Comparison of ENCODE assay signal across 20 mouse cellular contexts in the genomic region with DNA sequence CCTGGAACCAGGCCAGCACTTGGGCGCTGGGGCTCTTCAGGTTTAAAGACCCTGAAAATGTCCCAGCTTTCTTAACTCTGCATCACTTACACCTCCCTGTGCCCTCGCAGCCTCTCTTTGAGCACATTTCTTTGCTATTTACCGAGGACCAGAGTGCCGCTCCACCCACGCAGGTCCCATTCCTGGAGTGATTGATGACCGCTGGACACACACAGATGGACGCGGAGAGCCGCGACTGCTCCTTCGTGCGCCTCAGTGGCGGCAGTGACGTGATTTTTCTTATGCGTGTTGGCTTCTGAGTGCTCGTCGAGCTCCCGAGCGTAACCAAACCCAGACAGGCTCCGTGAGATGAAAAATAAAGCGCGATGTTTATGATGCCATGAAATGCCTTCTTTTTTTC.
A peak's percentile ranks its signal among the peaks of the same experiment; 100 is the strongest.
DNase-seq lines count a peak whose midpoint lies in the region; ATAC-seq and TF ChIP-seq lines count a peak whose summit lies in the region.
"Had no signal": no experiment of that assay in that cellular context is flagged by ENCODE, and none has a peak within 500 bp of the region (broad histone marks: within the 10 kb centered on the region; RNA-seq: fewer than 3 reads in every experiment).

No protein-coding gene starts in this region.

- H3K9me3 ChIP-seq in midbrain, postnatal 0 days (ENCODE audit: low read length): no peaks in the 10 kb centered on the region
- H3K9me3 ChIP-seq in midbrain, embryonic 11.5 days (ENCODE audit: control insufficient read depth, low read length): peaks cover 4% of the 10 kb centered on the region; the same call in 1 of the 2 replicates
- no peaks in the 10 kb centered on the region for H3K9me3 ChIP-seq in hindbrain, embryonic 12.5 days (replicated peaks)
- H3K9me3 ChIP-seq in neural tube, embryonic 14.5 days (ENCODE audit: control insufficient read depth, low read length): no peaks in the 10 kb centered on the region
- H3K9me3 ChIP-seq in forebrain, embryonic 15.5 days: no peaks in the 10 kb centered on the region
- H3K9me3 ChIP-seq: embryonic facial prominence, embryonic 15.5 days; intestine, embryonic 15.5 days; limb, embryonic 10.5 days; lung, embryonic 15.5 days had no signal

- no peaks in the 10 kb centered on the region for H3K36me3 ChIP-seq in heart, adult 2 months (ENCODE audit: control insufficient read depth, insufficient read depth, low read length)
- no peaks in the 10 kb centered on the region for H3K36me3 ChIP-seq in midbrain, postnatal 0 days (ENCODE audit: insufficient read depth, low read length)
- no peaks in the 10 kb centered on the region for H3K36me3 ChIP-seq in midbrain, embryonic 11.5 days (ENCODE audit: control insufficient read depth, insufficient read depth, low read length)
- no peaks in the 10 kb centered on the region for H3K36me3 ChIP-seq in hindbrain, embryonic 12.5 days
- H3K36me3 ChIP-seq in neural tube, embryonic 14.5 days (ENCODE audit: control insufficient read depth, insufficient read depth, low read length): no peaks in the 10 kb centered on the region
- H3K36me3 ChIP-seq in forebrain, embryonic 15.5 days: no peaks in the 10 kb centered on the region
- H3K36me3 ChIP-seq: embryonic facial prominence, embryonic 15.5 days; heart, embryonic 12.5 days; intestine, embryonic 15.5 days; limb, embryonic 10.5 days; lung, embryonic 15.5 days had no signal

- TF ChIP-seq POLR2A in heart, adult 2 months (IDR thresholded peaks at IDR 0.05; ENCODE audit: insufficient read depth, low read depth, low read length): no peak

- no peak overlapping the region for H3K4me3 ChIP-seq in heart, adult 2 months
- no peak overlapping the region for H3K4me3 ChIP-seq in midbrain, postnatal 0 days (ENCODE audit: low read depth, low read length)
- no peak overlapping the region for H3K4me3 ChIP-seq in midbrain, embryonic 11.5 days (ENCODE audit: low read depth, low read length)
- no peak overlapping the region for H3K4me3 ChIP-seq in hindbrain, embryonic 12.5 days
- no peak overlapping the region for H3K4me3 ChIP-seq in neural tube, embryonic 14.5 days (ENCODE audit: low read depth, low read length)
- H3K4me3 ChIP-seq in forebrain, embryonic 15.5 days: no peak overlapping the region
- H3K4me3 ChIP-seq: embryonic facial prominence, embryonic 15.5 days; heart, embryonic 12.5 days; intestine, embryonic 15.5 days; layer of hippocampus, adult 2 months; limb, embryonic 10.5 days; lung, embryonic 15.5 days had no signal

- peak; percentile 74 for DNase-seq in heart, adult 11 months
- no peak for DNase-seq in heart, adult 2 months
- peak; percentile 49 for DNase-seq in midbrain, postnatal 0 days (ENCODE audit: low spot score)
- no peak for DNase-seq in midbrain, embryonic 11.5 days (ENCODE audit: low spot score, missing footprints)
- DNase-seq: embryo, embryonic 11 days; gastrocnemius, postnatal 36 days; midbrain, embryonic 14.5 days; thymus, adult 18-20 months had no signal

- no peak overlapping the region for H3K27ac ChIP-seq in heart, adult 2 months
- no peak overlapping the region for H3K27ac ChIP-seq in midbrain, postnatal 0 days (ENCODE audit: low read depth, low read length)
- no peak overlapping the region for H3K27ac ChIP-seq in midbrain, embryonic 11.5 days (ENCODE audit: low read depth, low read length)
- peak overlapping the region; percentile 12; the same call in 1 of the 2 replicates for H3K27ac ChIP-seq in hindbrain, embryonic 12.5 days
- H3K27ac ChIP-seq in neural tube, embryonic 14.5 days (ENCODE audit: low read depth, low read length): no peak overlapping the region; the same call in 1 of the 2 replicates
- no peak overlapping the region for H3K27ac ChIP-seq in forebrain, embryonic 15.5 days (replicated peaks)
- H3K27ac ChIP-seq: embryonic facial prominence, embryonic 15.5 days; intestine, embryonic 15.5 days; layer of hippocampus, adult 2 months; limb, embryonic 10.5 days; lung, embryonic 15.5 days had no signal

- no peak for TF ChIP-seq CTCF in heart, adult 2 months (IDR thresholded peaks at IDR 0.05)
- TF ChIP-seq CTCF in midbrain, postnatal 0 days (IDR thresholded peaks at IDR 0.05): no peak

- ATAC-seq in midbrain, postnatal 0 days (ENCODE audit: low FRiP score): no peak
- no peak for ATAC-seq in midbrain, embryonic 11.5 days (ENCODE audit: low FRiP score)
- ATAC-seq in hindbrain, embryonic 12.5 days (ENCODE audit: low FRiP score): no peak; the same call in 1 of the 2 replicates
- peak; percentile 60 for ATAC-seq in neural tube, embryonic 14.5 days (ENCODE audit: low read depth)
- ATAC-seq in forebrain, embryonic 15.5 days (replicated peaks): no peak
- ATAC-seq: activated CD4-positive, CD25-positive, alpha-beta regulatory T cell, adult 4 months; intestine, embryonic 15.5 days; Patski had no signal

- no peaks in the 10 kb centered on the region for H3K79me2 ChIP-seq in heart, adult 2 months (replicated peaks; ENCODE audit: control insufficient read depth, insufficient read depth, low read length)

- 93% methylated on average over 22 of the region's 22 CpGs for WGBS in heart, adult 2 months
- WGBS in midbrain, postnatal 0 days: 85% methylated on average over 22 of the region's 22 CpGs
- WGBS in midbrain, embryonic 11.5 days: 95% methylated on average over 22 of the region's 22 CpGs
- 63% methylated on average over 22 of the region's 22 CpGs for WGBS in hindbrain, embryonic 12.5 days
- WGBS in neural tube, embryonic 14.5 days: 37% methylated on average over 22 of the region's 22 CpGs
- WGBS in forebrain, embryonic 15.5 days: 89% methylated on average over 22 of the region's 22 CpGs

- intact Hi-C loops in heart, adult 2 months (cut with DNase I): no loop called here

- no peaks in the 10 kb centered on the region for H3K27me3 ChIP-seq in heart, adult 2 months (ENCODE audit: control insufficient read depth, insufficient read depth, low read length)
- no peaks in the 10 kb centered on the region for H3K27me3 ChIP-seq in midbrain, postnatal 0 days (ENCODE audit: insufficient read depth, low read length)
- H3K27me3 ChIP-seq in midbrain, embryonic 11.5 days (ENCODE audit: control insufficient read depth, insufficient read depth, low read length): no peaks in the 10 kb centered on the region
- H3K27me3 ChIP-seq in hindbrain, embryonic 12.5 days: no peaks in the 10 kb centered on the region
- no peaks in the 10 kb centered on the region for H3K27me3 ChIP-seq in neural tube, embryonic 14.5 days (ENCODE audit: control insufficient read depth, insufficient read depth, low read length)
- no peaks in the 10 kb centered on the region for H3K27me3 ChIP-seq in forebrain, embryonic 15.5 days
- H3K27me3 ChIP-seq: embryonic facial prominence, embryonic 15.5 days; heart, embryonic 12.5 days; intestine, embryonic 15.5 days; lung, embryonic 15.5 days; Patski had no signal

- no peak for TF ChIP-seq EP300 in heart, adult 2 months (IDR thresholded peaks at IDR 0.05; ENCODE audit: insufficient read depth, low read depth, low read length)

- no peak overlapping the region for H3K9ac ChIP-seq in heart, adult 2 months (ENCODE audit: low read depth, low read length)
- H3K9ac ChIP-seq in midbrain, postnatal 0 days (replicated peaks; ENCODE audit: low read length, poor library complexity, severe bottlenecking): no peak overlapping the region
- H3K9ac ChIP-seq in midbrain, embryonic 11.5 days (ENCODE audit: low read length): no peak overlapping the region
- H3K9ac ChIP-seq in hindbrain, embryonic 12.5 days: no peak overlapping the region
- 0 out of 2 replicates have a peak overlapping the region, but pooled peaks have one; percentile 25 for H3K9ac ChIP-seq in neural tube, embryonic 14.5 days (replicated peaks; ENCODE audit: low read depth, low read length)
- no peak overlapping the region for H3K9ac ChIP-seq in forebrain, embryonic 15.5 days (replicated peaks)
- H3K9ac ChIP-seq: embryonic facial prominence, embryonic 15.5 days; heart, embryonic 12.5 days; intestine, embryonic 15.5 days; lung, embryonic 15.5 days had no signal

- H3K4me2 ChIP-seq in midbrain, postnatal 0 days (ENCODE audit: low read depth, low read length, poor library complexity, severe bottlenecking): no peak overlapping the region
- H3K4me2 ChIP-seq in midbrain, embryonic 11.5 days: no peak overlapping the region
- 0 out of 2 replicates have a peak overlapping the region, but pooled peaks have one; percentile 11 for H3K4me2 ChIP-seq in hindbrain, embryonic 12.5 days (replicated peaks)
- peak overlapping the region; percentile 16; the same call in 1 of the 2 replicates for H3K4me2 ChIP-seq in neural tube, embryonic 14.5 days (ENCODE audit: low read depth, low read length)
- H3K4me2 ChIP-seq in forebrain, embryonic 15.5 days (replicated peaks): no peak overlapping the region
- H3K4me2 ChIP-seq: embryonic facial prominence, embryonic 15.5 days; heart, embryonic 12.5 days; intestine, embryonic 15.5 days; liver, embryonic 11.5 days; lung, embryonic 15.5 days had no signal

- no peaks in the 10 kb centered on the region for H3K4me1 ChIP-seq in heart, adult 2 months (ENCODE audit: control insufficient read depth, insufficient read depth, low read length)
- no peaks in the 10 kb centered on the region for H3K4me1 ChIP-seq in midbrain, postnatal 0 days (ENCODE audit: insufficient read depth, low read length)
- 0 out of 2 replicates have a peak, but pooled peaks cover under 1% of the 10 kb centered on the region for H3K4me1 ChIP-seq in midbrain, embryonic 11.5 days (ENCODE audit: control insufficient read depth, insufficient read depth, low read length)
- peaks cover 6% of the 10 kb centered on the region for H3K4me1 ChIP-seq in hindbrain, embryonic 12.5 days
- peaks cover 10% of the 10 kb centered on the region; the same call in 1 of the 2 replicates for H3K4me1 ChIP-seq in neural tube, embryonic 14.5 days (ENCODE audit: control insufficient read depth, insufficient read depth, low read length)
- H3K4me1 ChIP-seq in forebrain, embryonic 15.5 days: 0 out of 2 replicates have a peak, but pooled peaks cover 6% of the 10 kb centered on the region
- H3K4me1 ChIP-seq: embryonic facial prominence, embryonic 15.5 days; heart, embryonic 12.5 days; intestine, embryonic 15.5 days; limb, embryonic 10.5 days; lung, embryonic 15.5 days had no signal

Comparison
In these comparisons a context has a peak if more than half of its experiments do, and no peak if none do; other contexts are left out.
1. DNase-seq: peak in heart, adult 11 months (single experiment) and midbrain, postnatal 0 days (single experiment); none in heart, adult 2 months (0 of 2) and midbrain, embryonic 11.5 days (single experiment).
2. H3K4me2 ChIP-seq: peak in hindbrain, embryonic 12.5 days (single experiment) and neural tube, embryonic 14.5 days (single experiment); none in midbrain, postnatal 0 days (single experiment), midbrain, embryonic 11.5 days (single experiment) and forebrain, embryonic 15.5 days (single experiment).